ENCODE assay signal across 7 mouse cellular contexts in genomic region chr7:28825686-28826401, GRCm38 (mm10). TPM values are rescaled to one million over a fixed set of nuclear protein-coding genes. Genes with fewer than 3 reads are reported as not detected.
DNase-seq lines count a peak whose midpoint lies in the region; ATAC-seq and TF ChIP-seq lines count a peak whose summit lies in the region.

No protein-coding gene starts in this region.

- H3K9ac ChIP-seq in ES-Bruce4 (ENCODE audit: low read depth, poor library complexity, severe bottlenecking) = peak overlapping the region; percentile 74
- peak overlapping the region; percentile 54 for H3K9ac ChIP-seq in forebrain, embryonic 12.5 days
- peak overlapping the region; percentile 50 for H3K9ac ChIP-seq in intestine, embryonic 15.5 days
- H3K9ac ChIP-seq in lung, embryonic 16.5 days (ENCODE audit: low read length) = peak overlapping the region; percentile 72
- peak overlapping the region; percentile 52; the same call in 1 of the 2 replicates for H3K9ac ChIP-seq in stomach, embryonic 15.5 days

- peak overlapping the region; percentile 70 for H3K4me3 ChIP-seq in ES-Bruce4 (ENCODE audit: low read depth, low read length)
- peak overlapping the region; percentile 47 for H3K4me3 ChIP-seq in forebrain, embryonic 12.5 days (replicated peaks)
- peak overlapping the region; percentile 41 for H3K4me3 ChIP-seq in intestine, embryonic 15.5 days (replicated peaks)
- H3K4me3 ChIP-seq in lung, embryonic 16.5 days (ENCODE audit: low read length) = peak overlapping the region; percentile 52
- peak overlapping the region; percentile 49 for H3K4me3 ChIP-seq in stomach, embryonic 15.5 days (replicated peaks)

- H3K36me3 ChIP-seq in ES-Bruce4 (ENCODE audit: control insufficient read depth, insufficient read depth, low read length, poor library complexity, severe bottlenecking) = peaks cover 14% of the 10 kb centered on the region
- H3K36me3 ChIP-seq in forebrain, embryonic 12.5 days (replicated peaks) = peaks cover 35% of the 10 kb centered on the region
- H3K36me3 ChIP-seq in intestine, embryonic 15.5 days = peaks cover 23% of the 10 kb centered on the region
- peaks cover 25% of the 10 kb centered on the region for H3K36me3 ChIP-seq in lung, embryonic 16.5 days (ENCODE audit: control insufficient read depth, insufficient read depth, low read length)
- peaks cover 22% of the 10 kb centered on the region for H3K36me3 ChIP-seq in stomach, embryonic 15.5 days

- peaks cover 2% of the 10 kb centered on the region for H3K4me1 ChIP-seq in ES-Bruce4 (ENCODE audit: control insufficient read depth, insufficient read depth, low read length)
- H3K4me1 ChIP-seq in forebrain, embryonic 12.5 days = peaks cover 16% of the 10 kb centered on the region
- peaks cover 30% of the 10 kb centered on the region for H3K4me1 ChIP-seq in intestine, embryonic 15.5 days (replicated peaks)
- H3K4me1 ChIP-seq in lung, embryonic 16.5 days (replicated peaks; ENCODE audit: control insufficient read depth, insufficient read depth, low read length) = peaks cover 11% of the 10 kb centered on the region
- peaks cover 17% of the 10 kb centered on the region; the same call in 1 of the 2 replicates for H3K4me1 ChIP-seq in stomach, embryonic 15.5 days

- H3K27me3 ChIP-seq in ES-Bruce4 (ENCODE audit: control insufficient read depth, insufficient read depth, low read length, poor library complexity, severe bottlenecking) = no peaks in the 10 kb centered on the region
- H3K27me3 ChIP-seq in forebrain, embryonic 12.5 days = no peaks in the 10 kb centered on the region
- H3K27me3 ChIP-seq in intestine, embryonic 15.5 days (replicated peaks) = no peaks in the 10 kb centered on the region
- no peaks in the 10 kb centered on the region for H3K27me3 ChIP-seq in lung, embryonic 16.5 days (ENCODE audit: control insufficient read depth, insufficient read depth, low read depth, low read length)
- no peaks in the 10 kb centered on the region for H3K27me3 ChIP-seq in stomach, embryonic 15.5 days (replicated peaks)

- DNase-seq in A20 (ENCODE audit: low read depth, low spot score) = peak; percentile 76
- no peak for DNase-seq in gastrocnemius, postnatal 36 days

- whole genome bisulfite sequencing in forebrain, embryonic 12.5 days = 66% methylated on average over 11 of the region's 11 CpGs
- 46% methylated on average over 11 of the region's 11 CpGs for WGBS in intestine, embryonic 15.5 days
- 30% methylated on average over 11 of the region's 11 CpGs for WGBS in lung, embryonic 16.5 days
- 48% methylated on average over 11 of the region's 11 CpGs for WGBS in stomach, embryonic 15.5 days

- peak overlapping the region; percentile 3; the same call in 1 of the 2 replicates for H3K27ac ChIP-seq in ES-Bruce4 (ENCODE audit: insufficient read depth, low read length)
- H3K27ac ChIP-seq in forebrain, embryonic 12.5 days = peak overlapping the region; percentile 83; the same call in 1 of the 2 replicates
- peak overlapping the region; percentile 82 for H3K27ac ChIP-seq in intestine, embryonic 15.5 days
- peak overlapping the region; percentile 96 for H3K27ac ChIP-seq in lung, embryonic 16.5 days (ENCODE audit: low read length)
- H3K27ac ChIP-seq in stomach, embryonic 15.5 days = peak overlapping the region; percentile 91

- H3K9me3 ChIP-seq in ES-Bruce4 (replicated peaks; ENCODE audit: control insufficient read depth, insufficient read depth, low read length, poor library complexity, severe bottlenecking) = no peaks in the 10 kb centered on the region
- no peaks in the 10 kb centered on the region for H3K9me3 ChIP-seq in forebrain, embryonic 12.5 days
- no peaks in the 10 kb centered on the region for H3K9me3 ChIP-seq in intestine, embryonic 15.5 days
- 0 out of 2 replicates have a peak, but pooled peaks cover 2% of the 10 kb centered on the region for H3K9me3 ChIP-seq in lung, embryonic 16.5 days (ENCODE audit: control insufficient read depth, low read length)
- H3K9me3 ChIP-seq in stomach, embryonic 15.5 days = no peaks in the 10 kb centered on the region

- intact Hi-C loops in gastrocnemius, postnatal 36 days (cut with DNase I) = loop anchor here (2.0 kb wide), 2 partner anchors 15 to 17 kb away; partner anchors contain the start of gene Hnrnpl

- no peak for TF ChIP-seq EP300 in ES-Bruce4 (IDR thresholded peaks at IDR 0.05; ENCODE audit: insufficient read depth, low read depth, low read length)

- TF ChIP-seq CTCF in ES-Bruce4 (IDR thresholded peaks at IDR 0.05; ENCODE audit: low read depth, low read length) = no peak

- no peak for TF ChIP-seq POLR2A in ES-Bruce4 (IDR thresholded peaks at IDR 0.05; ENCODE audit: insufficient read depth, low read length)

- peak overlapping the region; percentile 57 for H3K4me2 ChIP-seq in forebrain, embryonic 12.5 days
- peak overlapping the region; percentile 59 for H3K4me2 ChIP-seq in intestine, embryonic 15.5 days (replicated peaks)
- peak overlapping the region; percentile 63 for H3K4me2 ChIP-seq in lung, embryonic 16.5 days (ENCODE audit: low read depth, low read length)
- peak overlapping the region; percentile 48 for H3K4me2 ChIP-seq in stomach, embryonic 15.5 days

- no peak for ATAC-seq in forebrain, embryonic 12.5 days (ENCODE audit: low FRiP score)
- 0 out of 2 replicates have a peak, but pooled peaks have one; percentile 34 for ATAC-seq in intestine, embryonic 15.5 days
- peak; percentile 27; the same call in 1 of the 2 replicates for ATAC-seq in lung, embryonic 16.5 days (ENCODE audit: low read depth)
- no peak for ATAC-seq in stomach, embryonic 15.5 days (ENCODE audit: insufficient read depth, low FRiP score, low read depth)

RNA-seq across cellular contexts. Expression of gene Ech1, which starts 0.8 kb away (rescaled TPM):
- polyA plus RNA-seq in ES-Bruce4 (2011; ENCODE audit: insufficient read depth, insufficient read length, low read depth, missing spikeins) = 41.3 and 53.0 TPM in 2 replicates
- polyA plus RNA-seq in forebrain, embryonic 12.5 days (2016; fragmentation: Nextera tagmentation; extraction: Ambion mirVana) = 63.9 and 64.2 TPM in 2 replicates
- 234 and 260 TPM in 2 replicates for polyA plus RNA-seq in intestine, embryonic 15.5 days (2015; fragmentation: Nextera tagmentation; extraction: Ambion mirVana)
- 184 and 189 TPM in 2 replicates for polyA plus RNA-seq in lung, embryonic 16.5 days (2015; fragmentation: Nextera tagmentation; extraction: Ambion mirVana)
- polyA plus RNA-seq in stomach, embryonic 15.5 days (2015; fragmentation: Nextera tagmentation; extraction: Ambion mirVana) = 175 and 195 TPM in 2 replicates
- total RNA-seq in gastrocnemius, postnatal 36 days (2021) = 100 to 1,000 TPM; 214 to 252 TPM

RNA-seq across cellular contexts. Expression of gene Lgals4, which starts 7.8 kb away (rescaled TPM):
- 1.9 and 2.4 TPM in 2 replicates for polyA plus RNA-seq in ES-Bruce4 (2011; ENCODE audit: insufficient read depth, insufficient read length, low read depth, missing spikeins)
- 1.7 and 2.8 TPM in 2 replicates for polyA plus RNA-seq in forebrain, embryonic 12.5 days (2016; fragmentation: Nextera tagmentation; extraction: Ambion mirVana)
- polyA plus RNA-seq in intestine, embryonic 15.5 days (2015; fragmentation: Nextera tagmentation; extraction: Ambion mirVana) = 1,462 and 1,582 TPM in 2 replicates
- 12.5 and 14.2 TPM in 2 replicates for polyA plus RNA-seq in lung, embryonic 16.5 days (2015; fragmentation: Nextera tagmentation; extraction: Ambion mirVana)
- 340 and 467 TPM in 2 replicates for polyA plus RNA-seq in stomach, embryonic 15.5 days (2015; fragmentation: Nextera tagmentation; extraction: Ambion mirVana)
- 1 to 10 TPM; 2.5 to 3.1 TPM for total RNA-seq in gastrocnemius, postnatal 36 days (2021)

RNA-seq across cellular contexts. Expression of gene Hnrnpl, which starts 17.5 kb away (rescaled TPM):
- 633 and 662 TPM in 2 replicates for polyA plus RNA-seq in ES-Bruce4 (2011; ENCODE audit: insufficient read depth, insufficient read length, low read depth, missing spikeins)
- polyA plus RNA-seq in forebrain, embryonic 12.5 days (2016; fragmentation: Nextera tagmentation; extraction: Ambion mirVana) = 267 and 357 TPM in 2 replicates
- polyA plus RNA-seq in intestine, embryonic 15.5 days (2015; fragmentation: Nextera tagmentation; extraction: Ambion mirVana) = 210 and 237 TPM in 2 replicates
- polyA plus RNA-seq in lung, embryonic 16.5 days (2015; fragmentation: Nextera tagmentation; extraction: Ambion mirVana) = 200 and 226 TPM in 2 replicates
- 239 and 240 TPM in 2 replicates for polyA plus RNA-seq in stomach, embryonic 15.5 days (2015; fragmentation: Nextera tagmentation; extraction: Ambion mirVana)
- total RNA-seq in gastrocnemius, postnatal 36 days (2021) = 100 to 1,000 TPM; 111 to 131 TPM

RNA-seq across cellular contexts. Expression of gene Rinl, which starts 37.1 kb away (rescaled TPM):
- polyA plus RNA-seq in ES-Bruce4 (2011; ENCODE audit: insufficient read depth, insufficient read length, low read depth, missing spikeins) = 24.6 and 28.0 TPM in 2 replicates
- polyA plus RNA-seq in forebrain, embryonic 12.5 days (2016; fragmentation: Nextera tagmentation; extraction: Ambion mirVana) = 1.2 and 2.5 TPM in 2 replicates
- 4.5 and 5.6 TPM in 2 replicates for polyA plus RNA-seq in intestine, embryonic 15.5 days (2015; fragmentation: Nextera tagmentation; extraction: Ambion mirVana)
- polyA plus RNA-seq in lung, embryonic 16.5 days (2015; fragmentation: Nextera tagmentation; extraction: Ambion mirVana) = 9.2 and 9.5 TPM in 2 replicates
- polyA plus RNA-seq in stomach, embryonic 15.5 days (2015; fragmentation: Nextera tagmentation; extraction: Ambion mirVana) = 6.2 and 6.6 TPM in 2 replicates
- total RNA-seq in gastrocnemius, postnatal 36 days (2021) = 1 to 10 TPM; 1.1 TPM

RNA-seq across cellular contexts. Expression of gene Lgals7, which starts 37.8 kb away (rescaled TPM):
- not detected in 2 replicates for polyA plus RNA-seq in ES-Bruce4 (2011; ENCODE audit: insufficient read depth, insufficient read length, low read depth, missing spikeins)
- 1.1 and 1.9 TPM in 2 replicates for polyA plus RNA-seq in forebrain, embryonic 12.5 days (2016; fragmentation: Nextera tagmentation; extraction: Ambion mirVana)
- 0.98 and 1.4 TPM in 2 replicates for polyA plus RNA-seq in intestine, embryonic 15.5 days (2015; fragmentation: Nextera tagmentation; extraction: Ambion mirVana)
- polyA plus RNA-seq in lung, embryonic 16.5 days (2015; fragmentation: Nextera tagmentation; extraction: Ambion mirVana) = 1.0 and 2.8 TPM in 2 replicates
- 2.2 TPM in 2 replicates for polyA plus RNA-seq in stomach, embryonic 15.5 days (2015; fragmentation: Nextera tagmentation; extraction: Ambion mirVana)
- total RNA-seq in gastrocnemius, postnatal 36 days (2021) = not detected

Comparison
In these comparisons a context has a peak if more than half of its experiments do, and no peak if none do; other contexts are left out.
1. H3K27ac ChIP-seq: peak in every context shown above with its lines; median percentile 96 in lung, embryonic 16.5 days; 91 in stomach, embryonic 15.5 days; 83 in forebrain, embryonic 12.5 days; 82 in intestine, embryonic 15.5 days; 3 in ES-Bruce4.
2. ATAC-seq: peak in intestine, embryonic 15.5 days (single experiment) and lung, embryonic 16.5 days (single experiment); none in forebrain, embryonic 12.5 days (single experiment) and stomach, embryonic 15.5 days (single experiment).
3. RNA of gene Lgals4, which starts 7.8 kb away (polyA plus RNA-seq): 1,462 to 1,582 TPM in intestine, embryonic 15.5 days and 340 to 467 TPM in stomach, embryonic 15.5 days; 12.5 to 14.2 TPM in lung, embryonic 16.5 days, 1.9 to 2.4 TPM in ES-Bruce4 and 1.7 to 2.8 TPM in forebrain, embryonic 12.5 days; every median in the first group is over 10 times any median in the second.
4. Peak in every context shown above with its lines, with median percentiles within 50 percentile points of each other: H3K4me3 ChIP-seq, H3K9ac ChIP-seq and H3K4me2 ChIP-seq.